Mouse (Mus musculus) MEL (cell line): ENCODE data around the gene Gm28047.

Experiments
- GATA1 ChIP-seq: IDR thresholded peaks from 2 replicates; pipeline ENCODE4 v1.6.1; 2011; ENCODE audit warnings: low read depth, low read length, improper control_type of control experiment
- KAT2A ChIP-seq: conservative IDR thresholded peaks from 2 replicates; pipeline ENCODE4 v1.6.1; 2012; ENCODE audit warnings: low read depth, low read length, improper control_type of control experiment, inconsistent platforms
- POLR2AphosphoS2 ChIP-seq: IDR thresholded peaks from 2 replicates; pipeline ENCODE4 v1.6.1; 2011; ENCODE audit warnings: low read length, improper control_type of control experiment
- RCOR1 ChIP-seq: IDR thresholded peaks from 2 replicates; pipeline ENCODE4 v1.6.1; 2012; ENCODE audit warnings: low read depth, mild to moderate bottlenecking, inconsistent platforms, low read length, improper control_type of control experiment

DNA sequence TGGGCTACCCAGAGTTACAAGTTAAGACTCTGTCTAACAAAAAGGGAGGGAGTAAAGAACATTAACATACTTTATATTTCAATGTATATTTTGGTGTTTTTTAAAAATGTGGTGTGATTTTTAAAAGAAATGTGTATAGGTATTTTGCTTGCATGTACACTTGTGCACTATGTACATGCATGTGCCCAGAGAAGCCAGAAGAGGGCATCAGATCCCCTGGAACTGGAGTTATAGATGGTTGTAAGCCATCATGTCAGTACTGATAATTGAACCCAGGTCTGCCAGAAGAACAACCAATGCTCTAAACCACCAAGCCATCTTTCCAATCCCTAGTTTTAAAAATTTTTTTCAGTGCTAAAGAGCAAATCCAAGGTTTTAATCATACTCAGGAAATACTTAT, 11.9 kb downstream of the Gm28047 start:
- TF ChIP-seq GATA1 (no peak), RCOR1 (no peak), KAT2A (no peak), POLR2AphosphoS2 (no peak)
